Mouse (Mus musculus): Measurements from ENCODE around the gene Itih1.

GRCm38 (mm10) chr14:30879794-30880193, 63.3 kb downstream of the Itih1 start:
- TF ChIP-seq POLR2A (IDR thresholded peaks at IDR 0.05; ENCODE audit: borderline replicate concordance, extremely low read depth, insufficient read depth, insufficient read length, poor library complexity, severe bottlenecking) (no peak), CTCF (IDR thresholded peaks at IDR 0.05; ENCODE audit: borderline replicate concordance, extremely low read depth, insufficient read depth, insufficient read length) (no peak)

Data from brain, embryonic 14.5 days (tissue).